Mouse (Mus musculus) T-helper 2 cell (primary cell): ENCODE results near the gene Erbb4.

Experiments
- in situ Hi-C: fragments of 300-600 bp; cut with MboI, MseI; formaldehyde crosslinking; loops from one replicate; pipeline ENCODE4 v1.15.1; 2025; ENCODE audit warnings: high pct_unique_total_duplicates

Gene Erbb4

DNA sequence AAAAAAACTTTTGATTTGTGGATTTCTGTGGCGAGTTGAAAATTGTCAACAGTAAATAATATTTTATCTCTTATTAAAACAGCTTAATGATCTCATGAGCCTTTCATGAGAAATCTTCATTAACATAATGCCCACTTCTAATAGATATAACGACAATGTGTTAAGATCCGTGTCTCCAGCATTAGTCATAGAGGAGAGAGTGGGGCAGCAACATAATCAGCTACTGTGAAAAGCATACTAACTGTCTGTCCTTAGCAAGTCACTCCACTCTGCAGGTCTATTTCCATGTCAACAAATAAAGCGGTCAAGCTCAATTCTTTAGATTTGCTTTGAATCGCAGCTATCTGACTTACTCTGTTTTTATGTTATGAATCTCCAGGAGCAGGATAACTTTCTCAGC, 80.0 kb downstream of the Erbb4 start:
- in situ Hi-C loops: no loop called here

DNA sequence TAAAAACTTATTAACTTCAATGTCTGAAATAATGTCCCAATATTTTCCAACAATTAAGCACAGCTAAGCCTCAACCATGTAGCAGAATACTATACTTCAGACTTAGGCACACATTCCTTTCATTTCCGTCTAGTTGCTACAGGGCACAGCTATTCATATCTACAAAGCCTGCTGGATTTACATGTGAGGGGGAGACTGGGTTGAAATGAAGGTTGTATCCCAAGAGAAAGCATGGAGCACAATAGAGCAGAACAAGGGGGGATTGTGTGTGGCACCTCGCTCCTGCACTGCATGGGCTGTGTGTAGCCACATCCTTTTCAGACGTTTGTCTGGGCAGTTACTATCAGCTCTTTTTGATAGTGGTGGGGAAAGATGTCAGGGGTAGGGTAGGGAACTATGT, 83.0 kb downstream of the Erbb4 start:
- in situ Hi-C loops: no loop called here

DNA sequence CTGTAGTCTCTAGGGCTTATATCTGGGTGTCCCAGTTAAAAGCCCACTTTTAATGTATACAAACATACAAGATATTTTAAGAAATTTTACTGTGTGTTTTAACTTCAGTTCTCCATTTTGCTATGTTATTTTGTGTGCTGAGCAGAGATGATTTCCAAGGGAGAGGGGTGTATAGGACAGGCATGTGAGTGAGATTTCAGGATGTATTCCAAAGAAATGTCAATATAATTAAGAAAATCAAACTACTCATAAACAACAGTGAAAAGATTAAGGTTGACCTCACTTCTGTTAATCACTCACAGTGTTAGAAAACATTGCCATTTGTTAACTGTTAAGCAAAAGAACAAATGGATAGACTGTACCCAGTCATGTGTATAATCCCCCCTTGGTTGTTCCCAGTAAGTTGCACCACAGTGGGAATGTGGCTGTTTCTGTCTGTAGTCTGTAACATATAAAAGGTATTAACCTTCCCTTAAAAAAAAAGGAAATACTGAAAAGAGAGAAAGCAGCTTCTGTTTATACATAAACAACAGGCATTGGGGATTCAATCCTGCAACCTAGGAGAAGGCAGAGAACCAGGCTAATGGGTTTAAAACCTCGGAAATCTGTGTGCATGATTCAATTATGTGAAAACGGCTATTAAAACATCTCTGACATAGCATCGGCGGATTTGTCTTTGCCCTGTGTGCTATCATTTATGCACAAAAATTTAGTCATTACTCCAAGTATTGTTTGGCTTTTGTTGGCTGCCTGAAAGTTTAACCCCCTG, 84.5 kb downstream of the Erbb4 start:
- in situ Hi-C loops: no loop called here

DNA sequence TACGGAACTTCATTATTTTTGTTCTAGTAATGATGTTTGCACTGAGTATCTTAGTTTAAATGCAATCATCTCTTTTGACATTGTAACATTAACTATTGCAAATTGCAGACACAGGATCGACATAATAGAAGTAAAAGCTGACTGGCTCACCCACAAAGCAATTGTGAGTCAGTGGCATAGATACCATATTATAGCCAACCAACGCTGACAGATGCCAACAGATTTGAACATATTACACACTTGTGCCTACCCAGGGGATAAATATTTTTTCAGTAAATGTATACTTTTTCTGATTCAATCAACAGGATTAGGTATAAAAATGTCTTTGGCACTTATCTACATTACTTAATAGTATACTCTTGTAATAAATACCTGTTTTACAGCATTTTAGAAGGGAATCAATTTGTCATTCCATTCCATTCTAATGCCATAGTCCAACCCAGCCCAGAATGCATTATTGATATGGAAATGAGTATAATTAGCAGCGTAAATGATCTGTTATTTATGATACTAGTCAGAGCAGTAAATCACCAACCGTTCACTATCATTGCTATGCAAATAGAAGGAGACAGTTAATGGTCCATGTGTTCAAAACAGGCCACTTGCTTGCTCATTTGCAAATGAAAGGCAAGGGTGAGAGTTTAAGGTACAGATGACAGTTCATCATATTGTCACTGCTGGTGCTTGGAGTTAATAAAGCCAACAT, 97.9 kb downstream of the Erbb4 start:
- in situ Hi-C loops: no loop called here

DNA sequence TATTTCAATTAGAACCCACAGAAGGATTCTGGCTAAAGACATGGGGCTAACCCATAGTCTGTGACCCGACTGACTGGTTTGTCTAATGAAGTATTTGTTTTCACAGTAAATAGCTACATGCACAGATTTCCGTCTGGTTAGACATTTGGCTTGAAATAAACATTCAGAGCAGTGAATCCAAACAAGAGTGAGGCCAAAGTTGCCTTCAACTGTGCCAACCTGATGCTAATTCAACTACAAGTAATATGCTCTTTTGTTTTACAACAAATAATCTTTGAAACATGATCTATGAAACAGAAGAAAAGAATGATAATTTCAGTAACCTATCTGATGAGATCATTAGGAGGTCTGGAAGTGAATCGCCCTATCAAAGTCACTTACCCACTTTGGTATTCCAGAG, 106.5 kb downstream of the Erbb4 start:
- in situ Hi-C loops: no loop called here

DNA sequence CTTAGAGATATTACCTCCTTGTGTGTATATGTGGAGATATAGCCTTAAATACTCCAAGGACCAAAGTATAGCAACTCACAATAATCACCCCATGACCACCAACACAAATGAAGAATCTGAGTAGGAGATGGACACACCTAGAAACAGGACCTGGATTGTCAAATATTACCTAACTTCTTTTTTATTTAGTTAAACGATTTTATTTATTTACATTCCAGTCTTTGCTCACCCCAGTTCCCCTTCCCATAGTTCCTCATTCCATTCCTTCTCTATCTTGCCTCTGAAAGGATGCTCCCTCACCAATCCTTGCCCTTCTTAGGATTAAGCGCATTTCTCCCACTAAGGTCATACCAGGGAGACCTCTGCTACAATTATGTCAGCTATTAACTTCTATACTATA, 128.6 kb downstream of the Erbb4 start:
- in situ Hi-C loops: no loop called here

DNA sequence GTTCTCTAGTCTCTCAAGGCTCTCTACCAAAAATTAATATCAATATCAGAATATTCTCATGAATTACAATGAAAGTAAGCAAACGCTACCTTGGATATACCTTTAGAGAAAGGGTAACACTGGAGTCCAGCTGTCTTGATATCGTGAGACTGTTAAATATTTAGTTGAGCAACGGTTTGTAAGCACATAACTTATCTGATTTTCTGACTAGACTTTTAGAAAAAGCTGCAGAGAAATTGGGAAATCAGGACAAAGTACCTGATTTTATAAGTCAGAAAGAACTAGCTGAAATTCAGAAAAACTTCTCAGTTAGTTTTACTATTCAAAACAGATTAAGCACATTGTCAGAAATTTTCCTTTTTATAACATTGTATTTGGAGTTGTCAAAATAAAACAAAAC, 129.3 kb downstream of the Erbb4 start:
- in situ Hi-C loops: no loop called here

DNA sequence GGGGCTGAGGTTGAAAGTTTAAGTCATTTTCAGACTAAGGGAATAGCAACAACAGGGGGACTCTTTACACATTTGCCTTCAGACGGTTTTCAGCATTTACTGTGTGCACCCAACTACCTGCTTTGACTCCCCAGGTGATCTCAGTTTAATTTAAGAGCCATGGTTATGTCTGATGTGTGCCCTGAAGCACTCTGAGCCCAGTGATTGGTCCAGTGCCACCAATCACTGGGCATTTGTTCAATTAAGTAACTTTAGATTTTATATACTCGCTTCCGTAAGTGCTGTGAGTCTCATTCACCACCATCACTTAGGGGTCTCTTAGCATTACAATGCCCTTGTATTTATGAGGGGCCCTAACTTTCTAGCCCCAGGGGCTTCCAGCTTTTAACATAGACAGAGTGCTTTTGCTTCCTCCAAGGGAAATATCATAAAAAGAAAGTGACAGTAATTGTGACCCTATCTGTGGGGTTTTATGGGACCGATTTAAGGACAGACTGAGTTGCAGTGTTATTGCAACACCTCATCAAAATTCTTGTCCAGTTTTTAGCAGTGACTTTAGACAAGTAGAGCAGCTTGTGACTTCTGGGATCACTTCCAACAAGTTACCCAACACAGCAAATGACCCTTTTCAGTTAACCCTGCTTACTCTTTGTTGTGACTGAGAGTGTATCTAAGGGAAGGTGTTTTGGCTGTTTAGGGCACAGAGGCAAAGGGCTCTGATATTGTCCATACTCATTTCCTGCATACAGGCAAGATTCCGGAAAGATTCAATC, 134.3 kb downstream of the Erbb4 start:
- in situ Hi-C loops: no loop called here

DNA sequence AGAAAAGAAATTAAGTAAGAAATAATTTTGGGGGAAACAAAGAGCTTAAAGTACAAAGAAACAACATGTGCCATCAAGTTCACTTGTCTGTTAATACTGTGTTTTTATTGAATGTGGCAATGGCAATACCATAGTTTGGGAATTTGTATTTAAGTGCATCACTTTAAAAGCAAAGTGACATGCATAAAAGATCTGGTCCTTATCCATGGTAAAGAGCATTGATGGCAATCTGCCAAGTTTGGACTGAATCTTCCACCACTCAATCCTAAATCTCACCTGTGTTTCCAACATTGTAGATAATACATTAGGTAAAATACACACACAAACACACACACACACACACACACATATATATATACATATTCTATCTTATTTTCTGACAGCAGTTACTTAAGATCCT, 143.7 kb downstream of the Erbb4 start:
- in situ Hi-C loops: no loop called here

DNA sequence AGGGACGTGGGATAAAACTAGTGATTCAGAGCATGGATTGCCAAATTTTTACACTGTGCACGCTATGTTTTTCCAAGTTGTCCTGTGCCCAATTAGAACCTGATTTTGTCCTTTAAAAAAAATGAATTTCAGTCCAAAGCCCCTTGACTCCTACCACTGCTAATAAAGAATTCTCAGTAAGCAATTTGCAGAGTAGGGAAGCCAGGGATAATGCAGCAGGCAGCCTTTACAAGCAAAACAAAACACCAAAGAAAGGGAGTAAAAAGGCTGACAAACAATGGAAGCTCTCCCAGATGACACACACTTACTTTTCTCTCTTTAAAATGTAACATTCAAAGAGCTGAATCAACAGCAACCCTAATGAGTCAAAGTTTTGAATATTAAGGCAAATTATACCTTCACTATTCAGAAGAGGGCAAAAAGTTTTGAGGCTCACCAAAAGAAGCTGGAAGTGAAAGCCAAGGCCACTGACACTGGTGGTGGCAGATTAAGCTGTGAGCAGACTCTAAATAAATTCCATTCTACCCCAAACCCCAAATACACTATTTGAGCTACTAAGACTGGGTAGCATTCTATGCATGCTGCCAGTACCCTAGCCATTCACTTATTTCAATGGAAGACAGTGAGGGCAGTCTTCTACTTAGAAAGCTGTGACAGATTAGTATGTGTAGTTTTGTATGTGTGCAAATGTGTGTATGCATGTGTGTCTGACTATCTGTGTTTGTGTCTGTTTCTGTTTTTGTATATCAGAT, 146.3 kb downstream of the Erbb4 start:
- in situ Hi-C loops: no loop called here

DNA sequence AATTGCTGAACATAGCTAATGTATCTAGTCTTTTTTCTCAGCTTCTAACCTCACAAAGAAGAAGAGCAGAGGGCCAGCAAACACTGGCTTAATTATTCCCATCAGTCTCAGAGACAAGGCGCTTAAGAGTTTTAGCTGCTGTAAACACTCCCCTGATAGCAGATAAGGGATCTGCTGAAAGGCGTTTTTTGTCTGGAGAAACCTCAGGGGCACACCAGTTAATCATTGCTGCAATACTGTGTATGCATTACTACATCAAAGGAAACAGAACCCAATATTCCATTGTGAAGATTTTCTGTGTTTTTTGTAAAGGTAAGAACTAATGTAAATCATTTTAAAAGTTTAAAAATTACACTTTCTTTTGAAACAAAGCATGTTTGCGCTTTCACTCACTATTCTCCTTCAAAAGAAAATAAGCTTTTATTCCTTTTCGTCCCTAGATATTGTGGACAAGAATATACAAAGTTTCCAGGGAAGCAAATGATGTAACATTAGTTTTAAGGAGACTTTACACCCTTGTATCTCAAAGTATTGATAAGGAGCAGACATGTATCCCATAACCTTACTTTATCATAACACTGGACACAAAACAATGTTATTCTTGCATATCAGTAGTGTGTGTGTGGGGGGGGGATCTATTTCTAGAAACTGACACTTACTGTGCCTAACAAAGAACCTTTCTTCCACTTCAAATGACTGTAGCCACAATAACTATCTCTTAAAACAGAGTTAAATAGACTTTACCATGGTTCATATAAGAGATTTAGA, 150.9 kb downstream of the Erbb4 start:
- in situ Hi-C loops: no loop called here

DNA sequence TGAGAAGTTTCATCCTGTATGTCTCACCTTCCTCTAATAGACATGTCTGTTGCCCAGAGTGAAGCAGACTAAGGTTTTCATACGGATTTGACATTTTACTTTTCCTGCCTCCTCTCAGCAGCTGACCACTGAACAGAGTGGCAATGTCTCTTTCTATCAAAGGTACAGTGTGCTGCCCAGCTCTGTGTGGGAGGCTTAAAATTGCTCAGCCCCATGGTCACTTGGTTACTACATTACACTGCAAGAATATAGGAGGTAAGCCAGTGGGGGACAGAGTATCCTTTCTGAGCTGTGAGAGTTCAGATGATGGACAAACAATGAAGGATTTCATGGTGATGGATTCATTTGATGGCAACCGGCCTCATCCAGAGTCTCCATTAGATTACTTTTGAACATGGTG, 152.4 kb downstream of the Erbb4 start:
- in situ Hi-C loops: no loop called here

DNA sequence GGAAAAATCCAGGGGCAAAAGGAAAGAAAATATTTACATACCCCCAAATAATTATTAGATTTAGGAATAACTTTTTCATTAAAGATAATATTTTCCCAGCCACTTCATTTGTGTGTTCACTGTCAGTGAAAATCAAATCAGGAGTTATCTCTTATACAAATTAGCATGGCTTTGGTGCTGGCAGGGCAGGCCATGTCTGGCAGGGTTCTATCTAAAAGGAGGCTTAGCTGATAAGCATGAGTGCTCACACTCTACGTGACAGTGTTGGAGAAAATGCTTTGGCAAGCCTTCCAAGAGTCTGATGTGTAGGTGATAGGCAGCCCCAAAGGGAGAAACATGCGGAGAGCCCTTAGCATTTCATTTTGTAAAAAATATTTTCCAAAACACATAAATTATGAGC, 164.7 kb downstream of the Erbb4 start:
- in situ Hi-C loops: no loop called here

DNA sequence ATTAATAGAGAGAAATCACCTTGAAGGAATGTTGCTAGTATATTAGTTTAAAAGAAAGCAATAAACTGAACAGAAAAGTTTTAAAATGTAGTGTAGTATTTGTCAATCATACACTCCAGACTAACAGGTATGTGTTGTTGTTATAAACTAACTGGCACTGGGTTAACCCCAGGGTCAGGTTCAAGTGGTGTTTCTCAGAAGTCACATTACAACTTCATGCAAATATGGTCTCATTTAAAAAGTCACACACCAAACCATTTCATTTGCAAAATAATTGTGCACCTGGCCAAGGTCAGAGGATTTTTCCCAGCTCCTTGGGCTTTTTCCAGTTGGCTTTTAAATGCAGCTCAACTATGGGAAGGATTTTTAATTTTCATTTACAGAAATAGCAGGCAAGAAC, 173.1 kb downstream of the Erbb4 start:
- in situ Hi-C loops: no loop called here

DNA sequence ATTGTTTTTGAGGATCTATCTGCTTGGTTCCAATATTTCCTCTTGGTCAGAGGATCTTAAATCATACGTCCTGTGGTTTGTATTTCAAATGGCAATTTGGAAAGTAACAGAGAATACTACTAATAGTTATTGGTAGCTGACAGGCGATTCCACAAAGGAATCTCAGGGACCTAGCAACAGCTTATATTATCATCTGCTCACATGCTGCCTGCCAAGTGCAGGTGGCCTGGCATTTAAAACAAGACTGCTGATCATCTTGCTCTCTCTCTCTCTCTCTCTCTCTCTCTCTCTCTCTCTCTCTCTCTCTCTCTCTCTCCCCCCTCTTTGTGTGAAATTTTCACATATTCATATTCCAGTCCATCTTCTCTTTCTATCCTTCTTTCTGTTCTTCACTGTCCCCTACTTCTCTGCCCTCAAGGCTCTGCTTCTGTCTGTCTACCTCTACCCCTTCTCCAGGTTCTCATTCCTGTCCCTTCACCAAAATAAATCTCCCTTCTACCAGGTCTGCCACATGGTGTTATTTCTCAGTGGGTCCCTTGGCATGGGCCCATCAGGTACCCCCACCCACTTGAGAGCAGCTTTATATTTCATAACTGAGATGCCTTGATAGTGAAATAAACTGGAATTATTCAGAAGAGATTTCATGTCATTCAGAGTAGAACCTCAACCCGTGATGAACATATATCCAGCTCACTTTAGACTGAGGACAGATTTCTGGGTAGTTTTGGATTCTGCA, 174.4 kb downstream of the Erbb4 start:
- in situ Hi-C loops: no loop called here

DNA sequence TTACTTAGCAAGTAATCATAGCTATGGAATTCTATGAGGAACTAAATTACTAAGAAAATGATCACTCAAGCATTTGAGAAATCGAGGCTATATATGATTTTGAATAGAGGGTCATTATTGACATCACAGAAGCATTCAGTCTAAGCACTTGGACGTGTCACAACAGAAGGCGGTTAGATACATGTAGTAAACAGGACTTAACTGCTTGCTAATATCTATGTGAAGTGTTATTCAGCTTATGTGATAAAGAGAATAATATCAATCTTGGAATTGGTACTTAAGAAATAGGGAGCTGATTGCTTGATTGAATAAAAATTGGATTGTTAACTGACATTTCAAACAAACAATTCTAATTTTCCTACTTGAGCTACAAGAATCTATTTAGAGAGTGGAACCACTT, 190.0 kb downstream of the Erbb4 start:
- in situ Hi-C loops: loop anchor here (10.0 kb wide), 1 partner anchor 1377 kb away; no protein-coding TSS in a partner anchor

DNA sequence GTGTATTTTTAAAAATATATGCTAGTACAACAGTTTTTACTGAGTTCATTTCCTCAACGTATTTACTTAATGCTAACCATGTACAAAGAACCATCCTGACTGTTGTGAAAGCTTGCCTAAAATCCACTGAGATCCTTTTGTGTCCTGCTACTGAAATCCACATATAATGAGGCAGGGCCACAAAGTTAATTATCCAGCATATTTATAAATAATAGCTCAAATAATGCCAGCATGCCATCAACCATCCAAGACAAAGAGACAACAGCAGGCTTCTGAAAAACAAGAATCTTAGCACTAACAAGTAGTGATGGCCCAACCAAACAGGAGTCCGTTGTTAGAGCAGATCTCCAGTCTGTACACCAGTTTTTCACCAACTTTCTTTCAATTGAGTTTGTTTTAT, 215.8 kb downstream of the Erbb4 start:
- in situ Hi-C loops: no loop called here

DNA sequence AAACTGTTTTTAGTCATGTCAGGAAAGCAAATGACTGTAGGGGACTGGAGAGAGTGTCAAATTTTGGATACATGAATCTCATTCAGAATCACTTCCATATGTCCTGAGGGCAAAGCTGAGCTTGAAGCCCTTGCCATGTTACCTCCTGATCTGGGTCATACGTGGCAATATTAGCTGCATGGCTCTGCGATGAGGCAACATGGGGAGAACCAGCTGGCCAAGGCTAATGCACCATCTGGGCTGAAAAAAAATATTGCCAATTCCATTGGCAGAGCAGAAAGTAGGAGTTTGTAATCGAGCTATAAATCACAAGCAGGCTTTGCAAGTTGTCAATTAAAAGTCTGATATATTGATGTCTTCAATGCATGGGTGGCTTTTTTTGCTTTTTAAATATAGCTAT, 221.0 kb downstream of the Erbb4 start:
- in situ Hi-C loops: no loop called here

DNA sequence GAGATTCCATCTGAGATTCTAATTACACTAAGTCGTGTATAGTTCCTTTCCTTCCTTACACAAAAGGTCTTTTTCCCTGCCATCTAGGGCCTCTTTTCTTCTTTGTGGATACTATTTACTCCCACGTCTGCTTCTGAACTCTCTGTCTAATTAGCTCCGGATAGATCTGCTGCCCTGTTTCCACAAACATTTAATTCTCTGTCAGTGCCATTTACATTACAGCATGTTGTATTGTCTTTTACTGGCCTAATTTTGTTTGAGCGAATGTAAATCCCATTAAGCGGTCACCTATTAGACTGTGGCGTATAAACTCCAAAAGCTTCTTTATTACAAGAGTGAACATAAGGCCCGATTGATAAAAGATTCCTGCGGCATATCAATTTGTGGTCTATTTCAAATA, 232.9 kb downstream of the Erbb4 start:
- in situ Hi-C loops: no loop called here

DNA sequence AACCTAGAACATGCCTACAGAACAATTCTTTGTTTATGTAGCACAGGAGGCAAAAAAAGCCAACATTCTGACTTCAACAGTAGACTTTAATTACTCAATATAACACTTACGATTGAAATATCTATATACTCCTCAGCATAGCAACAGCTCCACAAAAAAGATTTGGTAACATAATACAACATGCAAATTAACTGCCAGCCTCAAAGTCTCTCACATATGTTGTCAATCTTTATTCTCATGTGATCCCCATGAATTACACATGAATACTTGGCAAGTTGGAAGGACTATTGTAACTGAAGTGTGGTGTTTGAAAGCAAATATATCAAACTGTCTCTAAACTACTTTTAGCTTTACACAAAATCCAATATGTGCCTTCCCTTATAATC, 234.2 kb downstream of the Erbb4 start:
- in situ Hi-C loops: no loop called here
